Mouse (Mus musculus): ENCODE measurements around the gene Phf21a. TPM values are rescaled to one million over a fixed set of nuclear protein-coding genes. Genes with fewer than 3 reads are reported as not detected.

The Phf21a gene
- total RNA-seq, 2 experiments from 2014 or later = 97.1 to 126 TPM

DNA sequence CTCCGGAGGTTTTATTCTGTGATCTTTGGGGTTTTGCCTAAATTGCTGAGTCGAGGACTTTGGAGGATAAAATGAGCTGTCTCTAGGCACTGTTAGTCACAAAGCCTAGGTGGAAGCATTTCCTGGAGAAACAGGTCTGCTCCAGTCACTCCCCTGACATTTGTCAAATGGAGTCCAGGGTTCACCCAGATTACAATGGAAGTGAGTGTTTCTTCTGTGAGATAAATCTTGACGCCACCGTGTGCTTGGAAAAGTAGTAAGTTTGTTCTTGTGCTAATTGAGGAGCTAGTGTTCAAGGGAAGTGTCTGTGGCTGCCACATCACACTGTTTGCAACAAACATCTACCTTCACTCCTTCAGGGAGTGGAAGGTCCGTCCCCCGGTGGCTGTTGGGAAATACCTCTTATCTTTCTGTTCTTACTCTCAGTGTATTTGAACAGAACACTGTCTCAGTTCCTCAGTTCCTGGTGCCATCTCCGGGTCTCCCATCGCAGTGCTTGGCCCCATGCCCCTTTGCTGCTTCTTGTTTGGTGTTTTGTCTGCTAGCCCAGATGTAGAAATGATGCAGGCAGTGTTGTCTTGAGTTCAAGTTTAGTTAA, 78.2 kb downstream of the Phf21a start:
- intact Hi-C loops (cut with DNase I) = no loop called here
- DNase-seq (ENCODE audit: low spot score in 2 of 2) = no peak

DNA sequence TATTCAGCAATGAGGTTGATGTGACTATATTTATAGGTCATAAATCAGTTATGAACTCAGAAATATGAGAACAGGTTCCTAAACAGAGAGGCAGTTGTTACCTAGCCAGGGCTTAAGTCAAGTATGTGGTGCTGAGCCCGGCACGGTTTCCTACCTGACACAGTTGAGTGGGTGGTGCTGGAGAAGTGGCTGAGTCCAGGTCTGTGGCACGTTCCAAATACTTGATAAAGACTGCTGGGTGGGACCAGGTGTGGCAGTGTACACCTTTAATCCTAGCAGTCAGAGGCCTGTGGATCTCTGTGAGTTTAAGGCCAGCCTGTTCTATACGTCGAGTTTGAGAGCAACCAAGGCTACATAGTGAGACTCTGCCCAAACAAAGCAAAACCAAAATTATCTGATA, 79.4 kb downstream of the Phf21a start:
- DNase-seq (ENCODE audit: low spot score in 2 of 2) = no peak
- intact Hi-C loops (cut with DNase I) = no loop called here

DNA sequence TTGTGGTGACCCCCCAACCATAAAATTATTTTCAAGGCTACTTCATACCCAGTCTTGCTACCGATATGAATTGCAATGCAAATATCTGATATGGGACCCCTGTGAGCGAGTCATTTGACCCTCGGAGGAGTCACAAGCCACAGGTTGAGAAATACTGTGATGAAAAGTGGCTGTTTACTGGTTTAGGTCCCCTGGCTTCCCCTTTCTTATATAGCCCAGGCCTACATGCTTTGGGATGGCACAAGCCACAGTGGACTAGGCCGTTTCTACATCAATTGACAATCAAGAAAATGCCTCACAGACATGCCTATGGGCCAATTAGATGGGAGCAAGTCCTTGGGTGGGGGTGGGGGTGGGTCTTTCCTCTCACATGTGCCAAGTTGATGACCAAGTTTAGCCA, 80.3 kb downstream of the Phf21a start:
- intact Hi-C loops (cut with DNase I) = no loop called here
- DNase-seq (ENCODE audit: low spot score in 2 of 2) = no peak

DNA sequence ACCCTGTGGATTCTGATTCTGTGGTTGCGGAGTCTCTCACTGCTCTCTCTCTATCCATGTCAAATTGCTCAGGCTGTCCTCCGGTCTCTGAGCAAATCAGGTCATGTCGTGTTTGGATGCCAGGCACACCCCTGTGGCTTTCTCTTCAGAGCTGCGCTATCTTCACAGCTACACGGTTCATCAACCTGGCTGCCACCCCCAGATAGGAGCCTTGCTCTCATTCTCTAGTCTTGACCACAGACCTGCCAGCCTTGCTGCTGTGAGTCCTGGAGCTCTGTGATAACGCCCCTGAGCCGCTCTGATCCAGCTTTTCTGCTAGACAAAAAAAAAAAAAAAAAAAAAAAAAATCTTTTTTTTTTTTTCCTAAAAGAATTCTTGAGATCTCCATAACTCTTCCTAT, 81.3 kb downstream of the Phf21a start:
- intact Hi-C loops (cut with DNase I) = no loop called here

DNA sequence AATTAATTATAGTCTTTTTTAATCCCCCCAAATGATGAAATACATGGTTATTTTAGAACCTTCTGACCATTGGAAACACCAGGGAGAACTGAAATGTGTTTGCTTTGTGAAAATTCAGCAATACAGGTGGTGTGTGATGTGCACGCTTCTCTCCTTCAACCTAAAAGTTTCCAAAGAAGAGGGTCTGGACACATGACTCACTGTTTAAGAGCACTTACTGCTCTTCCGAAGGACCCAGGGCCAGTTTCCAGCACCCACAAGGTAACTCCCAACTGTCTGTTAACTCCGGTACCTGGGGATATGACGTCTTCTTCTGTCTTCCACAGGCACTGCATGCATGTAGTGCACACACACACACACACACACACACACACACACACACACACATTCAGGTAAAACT, 82.1 kb downstream of the Phf21a start:
- intact Hi-C loops (cut with DNase I) = no loop called here
- no peak for DNase-seq (ENCODE audit: low spot score in 2 of 2)

More for the DNA sequence above, 81.3 kb downstream of the Phf21a start:
- no peak for DNase-seq (ENCODE audit: low spot score in 2 of 2)

DNA sequence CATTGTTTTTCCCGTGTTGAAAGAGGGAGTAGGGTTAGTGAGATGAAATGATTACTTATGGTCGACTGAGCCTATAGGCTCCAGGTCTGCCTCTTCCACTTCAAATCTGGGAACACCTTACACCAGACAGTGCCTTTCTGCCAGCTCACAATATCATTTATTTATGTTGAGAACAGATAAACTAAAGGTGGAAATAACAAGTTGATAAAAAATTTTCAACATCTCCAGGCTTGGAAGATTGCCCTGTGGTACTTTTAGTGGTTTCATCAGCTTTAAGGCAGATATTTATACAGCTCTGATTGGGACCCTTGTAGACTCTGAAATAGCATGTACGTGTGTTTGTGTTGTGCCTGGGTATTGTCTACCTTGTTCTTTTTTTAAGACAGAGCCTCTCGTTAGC, 83.4 kb downstream of the Phf21a start:
- DNase-seq (ENCODE audit: low spot score in 2 of 2) = no peak
- intact Hi-C loops (cut with DNase I) = no loop called here

DNA sequence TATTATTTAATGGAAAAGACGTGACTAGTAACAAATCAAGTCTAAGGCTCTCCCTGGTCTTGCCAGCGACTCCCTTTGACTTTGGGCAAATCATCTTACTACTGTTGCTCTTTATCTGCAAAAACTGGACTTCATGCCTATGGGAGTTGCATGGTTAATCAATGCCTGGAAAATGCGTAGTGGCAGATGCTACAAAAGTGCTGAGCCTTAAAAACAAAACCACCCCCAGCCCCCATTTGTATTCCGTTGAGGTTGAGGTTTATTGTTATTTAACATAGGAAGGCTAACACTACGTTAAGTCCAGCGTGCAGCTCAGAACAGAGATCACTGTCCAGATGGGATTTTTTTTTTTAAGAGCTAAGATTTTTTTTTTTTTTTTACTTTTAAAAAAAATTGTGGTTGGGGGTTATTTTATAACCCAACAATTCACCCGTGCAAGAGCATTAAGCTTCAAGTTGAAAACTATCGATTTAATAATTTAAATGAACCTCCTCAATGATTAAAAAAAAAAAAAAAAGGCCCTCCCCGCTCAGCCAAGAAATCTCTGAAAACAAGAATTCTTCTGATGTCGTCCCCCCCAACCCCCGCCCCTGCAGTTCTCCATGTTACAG, 89.3 kb downstream of the Phf21a start:
- no peak for DNase-seq (ENCODE audit: low spot score in 2 of 2)
- intact Hi-C loops (cut with DNase I) = loop anchor here (2.0 to 5.0 kb wide), 2 partner anchors 175 to 250 kb away; partner anchors contain the start of gene Cry2

DNA sequence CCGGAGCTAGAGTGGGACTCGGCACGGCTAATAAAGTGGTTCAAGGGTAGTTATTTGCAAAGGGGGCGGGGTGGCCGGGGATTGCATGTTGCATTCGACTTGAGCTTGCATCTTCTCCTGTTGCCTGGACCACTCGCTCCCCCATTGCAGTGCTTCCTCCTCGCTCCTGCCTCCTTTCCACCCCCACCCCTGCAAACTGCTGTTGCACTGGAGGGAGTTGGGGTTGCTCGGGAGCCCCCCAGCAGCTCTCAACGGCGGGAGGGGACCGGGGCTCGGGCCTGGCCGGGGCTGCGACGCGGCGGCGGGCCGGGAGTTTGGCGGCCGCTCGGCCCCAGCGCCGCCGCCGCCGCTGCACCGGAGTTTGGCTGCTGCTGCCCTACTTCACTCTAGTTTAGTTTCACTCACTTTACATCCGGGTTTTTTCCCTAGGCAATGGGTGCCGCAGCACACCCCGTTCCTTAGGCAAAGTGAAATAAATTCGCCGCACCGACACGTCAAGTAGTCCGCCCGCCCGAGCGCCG, 90.1 kb downstream of the Phf21a start:
- intact Hi-C loops (cut with DNase I) = loop anchor here (2.0 to 5.0 kb wide), 2 partner anchors 176 to 249 kb away; partner anchors contain the start of gene Cry2
- DNase-seq (ENCODE audit: low spot score in 2 of 2) = peak; percentile 82 to 83

DNA sequence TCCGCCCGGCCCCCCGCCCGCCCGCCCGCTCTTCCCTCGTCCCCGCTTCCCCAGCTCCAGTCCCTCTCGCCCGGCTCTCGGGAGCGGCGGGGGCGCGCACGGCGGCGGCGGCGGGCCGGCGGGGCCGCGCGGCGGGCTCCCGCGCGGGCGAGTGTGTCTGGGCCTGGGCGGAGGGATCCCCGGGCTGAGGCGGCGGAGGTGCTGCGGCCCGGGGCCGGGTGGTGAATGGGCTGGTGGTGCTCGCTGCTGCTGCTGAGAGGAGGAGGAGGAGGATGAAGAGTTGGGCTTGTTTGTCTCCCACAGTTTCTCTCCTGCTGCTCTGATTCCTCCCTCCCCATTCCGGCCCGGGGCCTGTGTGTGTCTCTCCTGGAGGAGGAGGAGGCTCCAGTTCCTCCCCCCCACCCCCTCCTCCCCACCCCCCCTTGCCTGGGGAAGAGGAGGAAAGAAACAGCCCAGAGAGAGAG, 90.7 kb downstream of the Phf21a start:
- peak; percentile 93 to 94 for DNase-seq (ENCODE audit: low spot score in 2 of 2)
- intact Hi-C loops (cut with DNase I) = loop anchor here (2.0 to 5.0 kb wide), 2 partner anchors 177 to 249 kb away; partner anchors contain the start of gene Cry2

DNA sequence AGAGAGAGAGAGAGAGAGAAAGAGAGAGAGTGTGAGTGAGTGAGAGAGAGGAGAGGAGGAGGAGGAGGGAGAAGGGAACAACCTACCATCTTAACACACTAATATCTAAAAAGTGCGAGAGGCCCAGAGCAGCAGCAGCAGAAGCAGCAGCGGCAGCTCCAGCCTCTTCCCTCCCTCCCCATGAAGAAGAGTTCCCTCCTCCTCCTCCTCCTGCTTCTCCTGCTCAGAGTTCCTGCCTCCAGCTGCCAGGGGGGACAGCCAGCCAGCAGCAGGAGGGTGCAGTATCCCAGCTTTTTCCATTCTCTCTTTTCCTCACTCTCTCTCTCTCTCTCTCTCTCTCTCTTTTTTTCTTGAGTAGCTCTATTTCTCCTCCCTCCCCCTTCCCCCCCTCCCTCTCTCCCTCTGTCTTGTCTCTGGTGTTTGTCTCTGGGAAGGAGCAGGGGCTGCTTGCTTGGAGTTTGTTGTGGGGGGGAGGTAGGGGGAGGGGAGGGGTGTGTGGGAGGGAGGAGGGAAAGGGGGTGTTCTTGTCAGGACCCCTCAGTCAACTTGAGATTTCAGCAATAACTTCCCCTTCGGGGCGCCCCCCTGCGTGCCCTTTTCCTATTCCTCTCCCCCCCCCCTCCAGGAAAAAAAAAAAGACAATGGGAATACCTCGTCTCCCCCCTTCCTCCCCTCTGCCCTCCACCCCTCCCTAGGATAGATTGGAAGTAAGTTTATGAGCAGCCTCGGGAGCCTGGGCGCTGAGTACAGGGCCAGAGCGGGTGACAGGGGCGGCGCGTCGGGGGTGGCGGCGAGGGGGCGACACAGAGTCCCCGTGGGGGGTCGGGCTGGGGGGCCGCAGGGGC, 91.4 kb downstream of the Phf21a start:
- peak; percentile 58 to 62 for DNase-seq (ENCODE audit: low spot score in 2 of 2)
- intact Hi-C loops (cut with DNase I) = loop anchor here (5.0 kb wide), 1 partner anchor 248 kb away; the partner anchor contains the start of gene Cry2

DNA sequence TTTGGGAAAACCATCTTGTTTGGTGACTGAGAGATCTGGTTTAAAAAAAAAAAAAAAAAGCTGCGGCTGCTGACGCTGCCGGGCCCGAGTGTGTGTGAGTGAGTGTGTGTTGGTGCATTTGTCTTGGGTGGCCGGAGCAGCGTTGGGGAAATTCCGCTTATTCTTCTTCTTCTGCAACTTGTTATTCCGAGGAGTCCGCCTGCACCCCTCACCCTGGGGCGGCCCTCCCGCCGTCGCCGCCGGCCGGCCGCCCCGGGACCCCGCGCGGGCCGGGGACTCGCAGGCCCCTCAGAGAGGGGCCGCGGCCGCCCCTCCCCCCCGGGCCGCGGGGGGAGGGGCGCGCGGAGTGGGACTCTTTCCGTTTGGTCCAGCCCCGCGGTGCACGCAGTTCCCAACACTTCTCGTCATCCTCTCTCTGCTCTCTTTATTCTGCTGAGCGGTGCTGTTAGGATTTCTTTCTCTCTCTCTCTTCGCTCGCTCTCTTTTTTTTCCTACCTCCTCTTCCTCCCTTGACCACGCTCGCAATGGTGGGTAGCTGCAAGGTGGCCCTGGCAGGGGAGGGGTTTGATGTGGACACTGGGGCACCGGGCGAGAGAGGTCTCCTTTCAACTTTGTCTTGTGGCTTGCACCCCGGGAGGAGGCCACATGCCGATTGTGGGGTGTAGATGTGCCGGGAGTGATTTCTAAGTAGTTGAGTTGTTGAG, 92.3 kb downstream of the Phf21a start:
- intact Hi-C loops (cut with DNase I) = loop anchor here (1.0 kb wide), 1 partner anchor 126 kb away; no protein-coding TSS in a partner anchor
- DNase-seq (ENCODE audit: low spot score in 2 of 2) = peak; percentile 39 to 41

DNA sequence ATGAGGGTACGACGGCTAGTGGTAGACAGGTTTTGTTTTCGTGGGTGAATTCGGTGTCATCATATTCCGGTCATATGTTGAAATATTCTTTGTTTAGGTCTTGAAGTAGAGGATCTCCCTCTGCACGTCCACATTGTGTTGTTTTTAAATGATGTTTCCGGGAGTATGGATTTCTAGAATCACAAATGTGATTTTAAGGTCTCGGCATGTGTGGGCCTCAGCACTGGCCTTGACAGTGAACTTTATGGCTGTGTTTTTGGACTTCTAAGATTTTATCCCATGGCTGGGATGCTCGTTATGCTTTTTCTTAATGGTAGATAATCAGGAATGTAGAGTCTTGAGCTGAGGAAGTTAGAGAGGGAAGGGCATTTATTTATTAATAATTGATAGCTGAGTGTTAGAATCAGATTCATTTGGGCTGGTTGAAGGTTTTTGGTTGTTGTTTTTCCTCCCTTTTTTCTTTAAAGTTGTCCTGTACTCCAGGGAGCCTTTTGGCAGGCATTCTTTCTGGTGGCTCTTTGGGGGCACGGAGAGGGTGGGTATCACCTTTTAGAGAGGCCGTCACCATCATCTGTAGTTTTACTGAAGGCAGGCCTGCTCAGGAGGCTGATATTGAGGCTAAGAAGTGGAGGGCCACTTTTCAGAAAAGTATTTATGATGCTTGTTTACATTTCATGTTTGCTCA, 93.0 kb downstream of the Phf21a start:
- DNase-seq (ENCODE audit: low spot score in 2 of 2) = no peak
- intact Hi-C loops (cut with DNase I) = loop anchor here (1.0 kb wide), 1 partner anchor 127 kb away; no protein-coding TSS in a partner anchor

DNA sequence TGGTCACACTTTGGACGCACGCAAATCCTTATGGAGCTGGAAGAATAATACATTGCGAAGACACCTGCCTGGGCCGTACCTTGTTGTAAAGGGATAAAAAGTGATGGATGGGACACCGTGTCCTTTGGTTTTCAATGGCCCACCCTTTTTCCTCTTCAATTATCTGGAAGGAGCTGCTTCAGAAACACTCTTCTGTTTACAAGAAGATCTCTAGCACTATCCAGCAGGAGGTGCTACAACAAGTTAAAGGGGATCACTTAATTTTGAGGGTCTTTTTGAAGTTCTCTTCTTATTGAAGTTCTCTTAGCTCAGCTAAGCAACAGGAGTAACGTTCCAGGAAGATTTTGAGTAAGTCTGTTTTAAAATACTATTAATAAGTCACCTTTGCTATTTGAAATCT, 94.1 kb downstream of the Phf21a start:
- intact Hi-C loops (cut with DNase I) = no loop called here
- DNase-seq (ENCODE audit: low spot score in 2 of 2) = no peak

DNA sequence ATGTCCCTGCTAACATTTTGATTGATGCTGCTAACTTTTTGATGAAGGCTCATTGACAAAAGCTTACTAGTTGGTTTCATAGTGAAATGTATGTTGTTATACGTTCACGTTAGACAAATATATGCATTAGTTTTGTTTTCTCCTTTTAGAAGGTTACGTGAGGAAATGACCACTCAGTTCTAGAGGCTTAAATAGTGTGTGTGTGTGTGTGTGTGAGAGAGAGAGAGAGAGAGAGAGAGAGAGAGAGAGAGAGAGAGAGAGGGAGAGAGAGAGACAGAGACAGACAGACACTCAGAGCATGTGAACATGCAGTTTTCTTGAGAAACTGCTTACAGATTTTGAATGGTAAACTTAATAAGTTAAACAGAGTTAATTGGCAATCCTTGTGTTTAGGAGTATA, 95.8 kb downstream of the Phf21a start:
- DNase-seq (ENCODE audit: low spot score in 2 of 2) = no peak
- intact Hi-C loops (cut with DNase I) = no loop called here

DNA sequence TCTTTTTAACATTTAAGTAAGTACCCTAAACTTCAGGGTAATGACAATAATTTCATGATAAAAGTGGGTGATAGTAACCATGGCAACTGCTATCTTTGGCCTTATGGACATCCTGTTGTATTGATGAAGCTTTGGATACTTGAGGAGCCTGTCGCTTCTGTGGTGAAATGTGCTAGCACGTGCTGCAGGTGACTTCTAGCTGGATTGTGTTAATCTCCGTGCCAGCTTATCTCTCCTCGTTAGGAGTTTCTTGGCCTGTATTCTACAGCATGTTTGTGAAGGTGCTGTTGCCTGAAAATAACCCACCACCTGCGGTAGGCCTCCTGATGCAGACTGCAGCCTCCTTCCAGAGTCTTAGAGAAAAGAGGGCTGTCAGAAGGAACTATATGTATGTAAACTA, 98.0 kb downstream of the Phf21a start:
- intact Hi-C loops (cut with DNase I) = no loop called here
- DNase-seq (ENCODE audit: low spot score in 2 of 2) = no peak

DNA sequence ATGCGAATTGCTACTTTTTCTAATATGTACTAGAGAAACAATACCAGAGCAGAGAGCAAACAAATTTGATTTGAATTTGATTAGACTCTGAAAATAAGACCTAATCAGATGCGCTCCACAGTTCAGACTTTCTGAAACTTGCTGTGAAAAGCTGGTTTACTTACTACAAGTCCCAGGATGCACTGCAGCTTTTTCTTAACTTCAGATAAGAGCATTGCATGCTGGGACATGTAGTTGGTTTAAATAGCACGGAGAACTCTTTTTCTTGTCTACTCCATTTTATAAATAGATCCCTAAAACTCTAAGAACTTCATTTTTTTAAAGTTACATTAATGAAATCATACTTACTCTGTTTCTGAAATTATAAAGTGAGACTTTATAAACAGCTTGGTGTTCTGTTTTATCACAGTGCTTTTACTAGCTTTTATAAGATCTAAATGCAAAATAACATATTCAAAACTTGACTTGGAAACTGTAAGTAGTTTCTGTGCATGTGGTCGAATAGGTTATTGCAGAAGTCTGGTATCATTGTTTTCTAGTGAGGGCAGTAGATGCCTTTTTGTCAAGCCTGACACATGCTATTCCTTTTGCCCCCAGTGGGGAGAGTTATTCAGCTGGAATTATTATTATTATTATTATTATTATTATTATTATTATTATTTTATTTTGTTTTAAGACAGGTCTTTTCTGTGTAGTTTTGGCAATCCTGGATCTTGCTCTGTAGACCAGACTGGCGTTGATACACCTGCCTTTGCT, 99.1 kb downstream of the Phf21a start:
- DNase-seq (ENCODE audit: low spot score in 2 of 2) = no peak
- intact Hi-C loops (cut with DNase I) = no loop called here

DNA sequence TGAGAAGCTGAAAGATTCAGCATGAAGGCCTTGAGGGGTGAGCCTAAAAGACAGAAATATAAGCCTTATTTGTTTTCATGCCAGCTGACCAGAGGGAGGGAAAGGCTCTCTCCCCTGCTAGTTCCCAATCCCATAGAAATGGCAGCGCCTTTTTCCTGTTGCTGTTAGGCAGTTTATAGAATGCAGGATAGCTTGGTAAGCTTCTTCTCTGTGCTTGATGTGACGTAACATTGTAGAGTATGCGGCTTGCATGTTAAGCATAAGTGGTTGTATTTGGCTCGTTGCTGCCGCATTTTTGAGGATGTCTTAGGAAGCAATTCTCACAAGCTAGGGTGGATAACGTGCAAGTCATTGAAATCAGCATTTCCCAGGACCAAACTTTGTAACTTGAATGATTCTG, 105.2 kb downstream of the Phf21a start:
- DNase-seq (ENCODE audit: low spot score in 2 of 2) = no peak
- intact Hi-C loops (cut with DNase I) = no loop called here

DNA sequence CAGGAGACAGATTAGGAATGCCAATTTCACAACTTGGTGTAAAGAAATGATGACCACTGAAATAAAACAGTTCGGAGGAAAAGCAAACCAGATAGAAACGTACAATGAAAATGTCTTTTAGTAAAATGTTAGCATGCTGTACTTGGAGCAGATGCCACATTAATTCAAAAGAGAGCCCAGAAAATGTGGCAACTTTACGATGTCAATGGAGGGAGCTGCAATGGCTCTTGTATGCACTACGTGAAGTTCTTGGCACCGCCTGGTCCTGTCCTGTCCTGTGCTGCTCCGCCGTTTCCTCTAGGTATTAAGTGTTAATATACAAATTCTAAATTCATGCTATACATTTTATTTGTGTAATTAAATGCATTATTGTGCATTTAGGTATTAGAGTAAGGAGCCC, 105.8 kb downstream of the Phf21a start:
- intact Hi-C loops (cut with DNase I) = no loop called here
- no peak for DNase-seq (ENCODE audit: low spot score in 2 of 2)

Data from left cerebral cortex, postnatal 36 days (tissue).